Mouse (Mus musculus): ENCODE results near the gene Cby3.
"Not testable (repeated sequence)": the region's sequence is repeated elsewhere in the genome, so short reads cannot be mapped to it uniquely, and the experiment has no call there.

The Cby3 gene

DNA sequence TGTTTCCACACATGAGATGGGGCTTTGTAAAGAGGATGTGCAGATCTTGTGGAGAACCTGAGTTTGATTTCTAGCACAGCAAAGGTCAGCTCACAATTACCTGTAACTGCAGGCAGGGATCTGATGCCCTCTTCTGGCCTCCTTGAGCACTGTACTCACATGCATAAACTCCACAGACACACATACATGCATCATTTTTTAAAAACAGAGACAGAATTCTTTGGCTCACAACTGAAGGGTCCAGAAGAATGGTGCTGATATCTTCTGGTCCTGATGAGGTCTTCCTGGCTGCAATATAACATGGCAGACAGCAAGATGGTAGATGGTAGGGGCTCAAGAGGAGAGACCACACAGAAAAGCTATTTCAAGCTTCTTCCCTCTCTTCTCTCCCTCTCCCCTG is at the start of gene Cby3:
Gene Cby3 (plus strand): TSS at position 301 of the 400 bp plus-strand sequence.
- no peak for DNase-seq

DNA sequence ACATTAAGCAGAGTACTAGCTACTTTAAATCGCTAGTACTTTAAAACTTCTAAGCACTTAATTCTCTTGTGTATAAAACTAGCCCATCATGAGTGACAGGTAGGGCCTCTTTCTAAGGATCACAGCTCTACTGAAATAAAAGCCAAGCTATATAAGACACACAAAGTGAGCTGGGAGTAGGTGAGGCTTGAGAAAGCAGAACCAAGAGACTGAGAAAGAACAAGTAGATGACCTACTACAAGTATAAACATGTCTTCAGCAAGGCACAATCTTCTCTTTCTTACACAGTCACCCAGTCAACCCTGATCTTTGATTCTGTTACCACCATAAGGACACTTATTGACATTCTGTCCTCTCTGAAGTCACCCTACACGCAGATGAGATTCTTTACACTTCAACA is 41.5 kb upstream of the Cby3 start:
- DNase-seq: no peak

DNA sequence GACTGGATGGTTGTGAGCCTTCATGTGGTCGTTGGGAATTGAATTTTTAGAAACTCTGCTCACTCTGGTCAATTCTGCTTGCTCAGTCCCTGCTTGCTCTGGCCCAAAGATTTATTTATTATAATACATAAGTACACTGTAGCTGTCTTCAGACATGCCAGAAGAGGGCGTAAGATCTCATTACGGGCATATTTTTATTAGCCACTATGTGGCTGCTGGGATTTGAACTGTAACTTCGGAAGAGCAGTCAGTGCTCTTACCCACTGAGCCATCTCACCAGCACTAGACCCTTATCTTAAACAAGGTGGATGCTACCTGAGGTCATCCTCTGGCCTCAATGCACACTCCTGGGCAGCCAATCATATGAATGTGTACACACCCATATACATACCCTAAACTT is 34.9 kb upstream of the Cby3 start:
- not testable (repeated sequence) for DNase-seq

DNA sequence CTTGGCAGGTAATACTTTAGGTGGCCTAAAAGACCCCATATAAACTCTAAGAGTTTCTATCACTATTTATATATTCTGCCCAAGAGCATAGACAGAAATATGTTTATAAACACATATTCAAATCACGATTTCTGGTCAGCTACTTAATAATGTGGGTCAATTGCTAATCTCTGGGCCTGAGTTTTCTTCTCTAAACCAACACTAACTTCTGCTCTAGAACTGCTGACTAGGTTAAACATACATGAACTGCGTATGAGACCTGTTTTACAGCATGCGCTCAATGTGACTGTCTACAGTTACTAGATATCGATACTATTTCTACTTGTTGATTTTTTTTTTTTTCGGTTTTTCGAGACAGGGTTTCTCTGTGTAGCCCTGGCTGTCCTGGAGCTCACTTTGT is 33.0 kb upstream of the Cby3 start:
- no peak for DNase-seq

DNA sequence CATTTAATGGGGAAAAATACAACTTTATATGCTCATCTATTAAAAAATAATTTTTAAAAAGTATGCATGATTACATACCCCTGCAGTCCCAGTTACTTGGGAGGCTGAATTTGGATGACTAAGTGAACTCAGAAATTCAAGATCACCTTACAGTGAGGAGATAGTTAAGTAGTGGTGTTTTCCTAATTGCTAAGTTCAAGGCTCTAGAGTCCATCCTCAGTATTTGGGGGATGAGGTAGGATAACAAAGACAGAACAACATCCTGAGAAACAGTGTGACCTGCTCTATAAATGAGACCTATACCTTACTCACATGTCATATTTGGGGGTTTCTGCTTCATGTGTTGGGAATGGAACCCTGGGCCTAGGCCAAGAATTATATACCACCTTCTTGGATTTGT is 31.9 kb upstream of the Cby3 start:
- DNase-seq: no peak

DNA sequence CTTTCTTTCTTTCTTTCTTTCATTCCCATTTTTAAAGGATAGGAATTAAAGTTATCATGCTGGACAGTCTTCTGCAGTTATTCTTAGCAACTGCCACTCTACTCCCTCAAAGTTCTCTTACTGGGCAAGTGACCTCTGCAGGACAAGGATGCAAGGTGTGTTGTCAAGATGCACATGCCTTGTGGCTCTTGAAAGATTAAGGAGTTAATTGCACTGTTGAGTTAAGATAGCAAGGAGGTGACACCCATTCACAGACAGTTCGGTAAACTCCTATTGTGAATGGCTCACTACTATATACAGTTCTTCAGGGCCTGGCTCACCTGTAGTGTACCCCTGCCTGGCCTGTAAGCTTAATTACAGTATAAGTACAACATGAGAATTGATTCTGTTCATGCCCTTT is 30.4 kb upstream of the Cby3 start:
- no peak for DNase-seq

DNA sequence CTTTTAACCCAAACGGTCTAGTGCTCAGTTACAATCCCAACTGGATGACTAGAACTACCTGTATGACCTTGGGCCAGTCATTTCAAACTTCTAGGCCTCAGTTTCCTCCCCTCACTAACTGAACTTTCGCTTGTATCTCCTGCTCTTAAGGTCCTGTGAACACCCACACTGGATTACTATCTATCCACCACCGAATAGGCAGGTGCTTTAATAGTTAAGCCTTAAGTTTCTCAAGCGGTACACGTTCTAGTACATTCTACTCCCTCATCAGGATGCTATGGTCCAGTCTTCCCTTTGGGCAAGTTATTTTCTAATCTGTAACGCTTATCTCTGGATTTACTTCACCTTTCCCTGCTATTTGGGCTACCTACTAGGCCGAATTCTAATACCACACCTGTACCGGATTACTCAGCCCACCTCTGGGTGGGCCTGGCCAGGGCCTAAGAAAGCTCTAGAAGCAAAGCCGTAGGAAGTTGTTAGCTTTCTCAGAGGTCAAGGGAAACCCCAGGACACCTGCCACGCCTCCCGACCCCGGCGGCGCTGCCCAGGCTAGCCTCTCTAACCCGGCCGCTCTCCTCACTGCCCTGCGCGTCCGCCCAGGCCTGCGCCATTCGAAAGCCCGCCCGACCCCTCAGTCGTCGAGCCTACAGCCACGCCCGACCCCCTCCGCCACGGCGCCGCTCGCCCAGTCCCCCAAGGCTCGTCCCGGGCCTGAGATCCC is 29.4 kb upstream of the Cby3 start:
- no peak for DNase-seq

DNA sequence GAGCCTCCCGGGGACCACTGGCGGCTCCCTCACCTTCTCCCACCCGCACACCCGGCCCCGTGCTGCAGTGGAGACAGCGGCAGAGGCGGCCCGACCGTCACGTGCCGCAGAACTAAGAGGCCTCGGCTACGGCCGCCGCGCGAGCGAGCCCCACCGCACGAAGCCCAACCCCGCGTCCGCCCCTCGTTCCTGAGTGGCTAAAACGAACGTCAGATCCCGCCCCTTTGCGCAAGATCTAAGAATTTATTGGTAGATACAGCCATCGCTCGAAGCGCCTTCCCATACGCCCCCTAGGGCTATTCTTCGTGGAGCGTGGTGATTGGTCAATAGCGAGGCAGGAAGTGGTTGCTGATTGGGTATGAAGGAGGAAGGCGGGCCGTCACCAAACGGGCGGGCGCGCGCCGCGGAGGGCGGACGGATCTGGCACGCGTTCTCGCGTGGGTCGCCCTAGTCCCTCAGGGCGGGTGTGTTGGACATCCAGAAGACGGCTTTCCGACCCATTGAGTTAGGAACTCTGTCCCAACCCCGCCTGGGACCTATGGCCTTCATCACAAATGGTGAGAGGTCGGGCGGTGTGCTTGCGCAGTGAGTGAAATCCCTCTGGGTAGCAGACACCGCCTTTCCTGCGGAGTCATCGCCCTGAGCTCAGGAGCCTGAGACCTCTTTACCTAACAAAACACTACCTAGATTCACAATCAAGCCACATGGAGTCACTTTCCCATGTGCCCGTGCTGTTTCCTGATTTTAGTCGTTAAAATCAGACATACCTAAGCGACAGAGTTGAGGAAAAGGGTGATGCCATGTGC is 28.6 kb upstream of the Cby3 start, which contains the start of gene Canx:
Gene Canx (minus strand): TSS at position 178 of the 806 bp plus-strand sequence.
- peak; percentile 99 for DNase-seq

DNA sequence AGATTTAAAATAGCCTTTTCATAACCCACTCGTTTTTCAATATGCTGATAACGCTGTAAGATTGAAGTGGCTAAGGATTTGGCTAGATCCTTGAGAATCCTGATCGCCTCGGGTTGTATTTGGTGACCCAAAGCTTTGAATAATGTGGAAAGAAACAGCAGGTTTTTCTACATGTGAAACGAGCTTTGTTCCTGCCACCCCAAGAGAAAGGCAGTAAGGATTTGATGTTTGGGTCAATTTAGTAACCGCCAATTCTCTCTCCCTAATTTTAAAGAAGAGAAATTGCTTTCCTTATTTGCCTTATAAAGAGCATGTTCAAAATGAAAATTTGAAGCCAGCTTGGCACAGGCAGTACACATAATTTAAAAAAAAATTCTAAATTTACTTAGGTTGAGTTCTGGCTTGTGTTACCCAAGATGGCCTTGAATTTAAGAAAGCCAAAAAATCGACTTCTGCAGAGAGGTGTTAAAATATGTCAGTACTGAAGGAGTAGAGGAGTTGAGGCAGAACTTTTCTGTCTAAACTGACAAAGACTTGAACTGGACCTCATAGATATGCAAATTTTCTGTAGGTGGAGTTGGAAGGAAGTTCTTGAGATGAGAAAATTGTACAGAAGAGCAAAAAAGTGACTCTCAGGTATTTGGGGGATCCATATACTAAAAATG is 27.8 kb upstream of the Cby3 start:
- no peak for DNase-seq

DNA sequence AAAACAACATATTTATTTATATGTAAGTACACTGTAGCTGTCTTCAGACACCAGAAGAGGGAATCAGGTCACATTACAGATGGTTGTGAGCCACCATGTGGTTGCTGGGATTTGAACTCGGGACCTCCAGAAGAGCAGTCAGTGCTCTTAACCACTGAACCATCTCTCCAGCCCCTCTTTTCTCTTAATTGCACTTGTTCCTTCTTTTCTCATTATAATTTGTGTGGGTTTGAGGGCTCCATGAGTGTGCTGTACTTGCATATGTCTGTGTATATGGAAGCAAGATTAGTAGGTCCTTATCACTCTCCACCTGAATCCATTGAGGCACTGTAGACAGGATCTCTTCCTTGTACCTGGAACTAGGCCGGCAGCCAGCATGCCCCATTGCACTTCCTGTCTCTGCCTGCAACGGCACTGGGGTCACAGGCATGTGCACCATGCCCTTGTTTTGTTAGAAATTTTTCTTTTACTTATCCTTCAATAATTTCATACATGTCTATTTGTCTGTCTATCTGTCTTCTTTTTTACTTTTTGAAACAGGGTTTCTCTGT is 26.1 kb upstream of the Cby3 start:
- DNase-seq: no peak

DNA sequence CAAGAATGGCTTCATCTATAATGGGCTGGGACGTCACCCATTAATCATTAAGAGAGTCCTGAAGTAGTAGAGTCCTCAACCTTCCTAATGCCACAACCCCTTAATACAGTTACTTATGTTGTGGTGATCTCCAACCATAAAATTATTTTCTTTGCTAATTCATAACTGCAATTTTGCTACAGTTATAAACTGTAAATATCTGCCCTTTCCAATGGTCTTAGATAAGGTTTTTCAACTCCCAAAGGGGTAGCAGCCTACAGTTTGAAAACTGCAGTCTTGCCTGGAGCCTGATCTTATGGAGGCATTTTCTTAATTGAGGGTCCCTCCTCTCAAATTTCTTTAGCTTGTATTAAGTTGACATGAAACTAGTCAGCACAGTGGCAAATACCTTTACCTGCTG is 24.9 kb upstream of the Cby3 start:
- DNase-seq: no peak

DNA sequence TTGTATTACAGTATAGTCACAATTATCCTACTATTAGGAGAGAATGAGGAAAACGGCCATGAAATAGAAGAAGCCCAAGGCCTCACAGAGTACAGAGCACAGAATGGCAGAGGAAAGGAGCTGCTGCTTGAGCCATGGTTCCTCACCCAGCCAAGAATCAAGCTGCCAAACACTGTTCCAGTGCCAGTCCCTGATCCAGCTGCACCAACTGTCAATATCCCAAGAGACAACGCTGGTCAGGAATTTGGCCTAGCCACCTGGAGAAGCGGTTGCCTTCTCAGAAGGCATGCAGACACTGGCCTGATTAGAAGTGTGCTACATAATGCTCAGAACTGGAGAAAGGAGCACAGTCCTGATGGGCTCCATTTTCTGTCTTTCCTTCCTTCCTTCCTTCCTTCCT is 21.1 kb upstream of the Cby3 start:
- no peak for DNase-seq

DNA sequence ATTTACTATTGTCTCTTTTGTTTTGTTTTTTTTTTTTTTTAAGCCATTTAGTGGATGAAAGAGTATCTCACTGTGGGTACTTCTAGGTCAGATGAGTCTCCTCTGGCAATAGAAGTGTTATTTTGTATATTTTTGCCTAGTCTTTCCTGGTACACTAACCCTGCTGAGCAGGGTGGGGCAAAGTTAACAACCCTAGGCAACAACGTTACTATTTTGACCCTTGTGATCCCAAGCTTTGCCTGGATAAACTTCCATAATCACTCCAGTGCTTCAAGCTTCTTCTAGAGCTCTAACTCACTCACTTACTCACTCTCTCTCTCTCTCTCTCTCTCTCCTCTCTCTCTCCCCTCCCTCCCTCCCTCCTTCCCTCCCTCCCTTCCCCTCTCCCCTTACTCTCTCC is 18.1 kb upstream of the Cby3 start:
- no peak for DNase-seq

DNA sequence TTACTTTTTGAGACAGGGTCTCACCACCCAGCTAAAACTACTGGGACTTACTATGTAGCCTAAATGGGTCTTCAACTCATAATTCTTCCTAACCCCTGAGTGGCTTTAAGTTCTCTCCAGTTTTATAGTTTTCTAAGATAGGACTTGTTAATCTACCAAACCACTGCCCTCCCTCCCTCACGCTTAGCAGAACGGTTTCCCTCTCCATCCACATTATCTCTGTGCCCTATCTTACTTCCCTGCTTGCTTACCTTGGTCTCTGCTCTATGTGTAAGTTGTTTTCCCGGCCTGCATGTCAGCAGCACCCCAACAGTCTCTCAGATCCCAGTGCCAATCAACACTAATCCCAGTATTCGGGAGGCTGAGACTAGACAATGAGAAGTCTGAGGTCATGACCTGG is 17.4 kb upstream of the Cby3 start:
- no peak for DNase-seq

DNA sequence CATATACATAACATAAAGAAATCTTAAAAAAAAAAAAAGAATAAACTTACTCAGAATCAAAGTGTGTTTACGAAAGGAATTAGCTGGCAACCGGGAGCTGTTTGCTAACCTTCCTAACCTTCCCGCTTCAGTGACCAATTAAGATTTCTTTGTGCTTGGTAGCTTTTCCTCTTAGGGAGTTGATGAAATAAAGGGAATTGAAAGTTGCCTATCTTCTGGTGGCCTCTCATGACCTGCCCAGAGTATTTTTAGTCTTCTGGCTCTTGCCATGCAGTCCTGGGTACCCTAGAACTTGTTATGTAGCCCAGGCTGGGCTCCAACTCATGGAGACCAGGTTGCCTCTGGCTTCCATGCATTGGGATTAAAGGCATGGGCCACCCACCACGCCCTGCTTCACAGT is 8.8 kb upstream of the Cby3 start:
- no peak for DNase-seq

DNA sequence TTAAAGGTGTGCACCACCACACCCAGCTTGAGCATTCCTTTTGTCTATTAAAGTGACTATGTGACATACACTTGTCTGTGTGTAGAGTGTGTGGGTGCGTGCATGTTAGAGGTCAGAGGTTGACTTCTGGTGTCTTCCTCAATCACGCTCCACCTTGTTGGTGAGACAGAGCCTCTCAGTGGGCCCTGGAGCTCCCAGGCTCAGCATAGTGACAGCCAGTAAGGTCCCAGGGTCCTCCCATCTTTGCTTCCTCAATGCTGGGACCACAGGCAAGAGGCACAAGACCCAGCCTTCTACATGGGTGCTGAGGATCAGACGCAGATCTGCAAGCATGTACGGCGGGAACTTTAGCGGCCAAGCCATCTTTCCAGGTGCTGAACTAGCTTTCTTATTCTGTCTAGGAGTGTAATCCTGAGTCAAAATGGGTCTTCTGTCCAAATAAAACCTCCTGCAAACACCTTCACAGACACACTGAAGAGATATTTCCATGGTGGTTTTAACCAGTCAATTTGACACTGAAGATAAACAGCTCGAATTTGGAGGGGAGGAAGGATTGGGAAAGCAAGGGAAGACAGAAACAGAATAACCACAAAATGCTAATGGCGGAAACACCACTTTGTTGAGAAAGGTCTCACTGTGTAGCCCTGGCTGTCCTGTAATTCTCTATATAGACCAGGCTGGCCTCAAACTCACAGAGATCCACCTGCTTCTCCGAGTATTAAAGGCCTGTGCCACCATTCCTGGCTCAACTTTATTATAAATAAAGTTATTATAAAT is 7.8 kb upstream of the Cby3 start:
- no peak for DNase-seq

DNA sequence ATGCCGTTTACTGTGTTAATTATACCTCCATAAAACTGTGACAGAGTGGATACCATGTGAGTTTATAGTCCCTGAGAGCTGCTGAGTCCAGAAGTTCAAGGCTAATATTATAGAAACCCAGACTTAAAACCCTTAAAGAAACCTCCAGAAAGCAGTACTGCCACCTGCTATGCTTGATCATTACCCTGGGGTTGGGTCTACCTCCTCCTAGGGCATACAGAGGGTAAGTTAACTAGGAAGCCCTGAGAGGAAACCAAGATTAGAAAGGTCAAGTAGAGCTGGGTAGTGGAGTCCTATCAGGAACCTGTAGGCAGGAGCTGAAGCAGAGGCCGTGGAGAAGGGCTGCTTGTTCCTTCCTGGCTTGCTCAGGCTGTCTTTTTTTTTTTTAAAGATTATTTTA is 2.1 kb upstream of the Cby3 start:
- DNase-seq: no peak

DNA sequence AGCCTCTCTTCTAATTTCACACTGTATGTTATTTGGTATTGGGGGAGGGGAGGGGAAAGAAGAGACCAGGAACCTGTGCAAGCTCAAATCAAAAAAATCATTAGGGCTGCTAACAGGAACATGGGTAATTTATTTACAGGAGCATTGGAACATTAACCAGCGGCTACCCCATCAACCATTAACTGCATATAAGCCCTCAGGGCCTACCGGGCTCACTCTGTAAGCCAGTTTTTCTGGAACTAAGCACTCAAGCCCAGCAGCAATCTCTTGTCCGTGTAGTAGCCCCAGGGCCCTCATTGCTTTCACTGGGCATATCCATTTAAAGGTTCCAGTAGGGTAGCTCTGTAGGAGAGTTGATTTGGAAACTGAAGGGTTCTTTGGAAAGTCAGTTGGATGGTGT is 589 bp downstream of the Cby3 start:
- no peak for DNase-seq

DNA sequence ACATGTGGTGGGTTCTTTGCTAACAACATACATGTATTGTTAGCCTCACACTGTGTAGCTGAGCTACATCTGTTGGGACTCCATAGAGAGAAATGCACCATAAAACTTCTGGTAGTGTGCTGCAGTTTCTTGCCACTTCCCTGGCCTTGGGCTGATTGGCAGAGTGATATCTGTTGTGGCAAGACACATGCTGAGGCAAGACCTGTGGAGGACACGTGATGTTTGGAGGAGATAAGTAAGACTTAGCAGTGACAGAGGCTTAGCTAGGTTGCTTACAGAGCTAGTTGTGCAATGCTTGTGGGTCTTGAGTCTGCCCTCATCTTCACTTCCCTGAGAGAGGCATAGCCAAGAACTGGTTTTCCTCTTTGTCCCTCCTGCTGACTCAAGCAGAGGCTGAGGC is 1.1 kb downstream of the Cby3 start:
- DNase-seq: no peak

DNA sequence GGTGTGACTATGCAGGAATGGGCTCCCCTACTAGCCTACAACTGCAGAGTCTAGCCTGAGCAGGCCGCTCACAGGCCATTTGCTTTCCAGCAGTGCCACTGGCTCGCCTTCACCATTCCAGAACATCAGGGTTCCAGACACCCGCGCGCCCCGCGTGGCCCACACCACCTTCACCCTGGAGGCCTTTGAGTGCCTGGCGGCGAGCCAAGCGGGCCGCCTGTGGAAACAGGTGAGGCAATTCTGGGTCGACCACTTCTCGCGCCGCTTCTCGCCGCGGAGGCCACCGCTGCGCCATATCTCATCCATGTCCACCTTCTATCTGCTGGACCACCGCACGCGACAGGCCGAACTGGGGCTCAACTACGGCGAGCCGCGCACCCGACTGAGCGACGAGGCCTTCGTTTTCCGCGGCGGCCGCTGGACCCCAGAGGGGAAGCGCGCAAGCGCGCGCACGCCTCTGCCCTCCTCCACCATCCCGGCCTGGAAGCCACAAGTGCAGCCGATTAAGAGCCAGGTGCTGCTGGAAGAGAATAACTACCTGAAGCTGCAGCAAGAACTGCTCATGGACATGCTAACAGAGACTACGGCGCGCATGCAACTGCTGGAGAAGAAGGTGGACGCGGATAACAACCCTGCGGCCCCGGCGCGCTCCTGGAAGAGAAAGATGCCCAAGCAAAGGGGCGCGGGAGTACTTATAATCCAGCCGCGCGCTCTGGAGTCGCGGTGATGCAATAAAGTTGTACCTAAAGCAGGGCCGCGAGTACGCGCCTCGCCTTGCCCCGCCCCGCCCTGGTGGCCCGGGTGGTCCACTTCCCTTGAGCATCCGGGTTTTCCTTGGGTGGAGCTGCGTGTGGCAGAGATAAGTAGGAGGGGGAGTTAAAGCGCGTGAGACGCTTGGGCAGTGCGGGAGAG is 4.9 kb downstream of the Cby3 start:
- DNase-seq: peak; percentile 53

DNA sequence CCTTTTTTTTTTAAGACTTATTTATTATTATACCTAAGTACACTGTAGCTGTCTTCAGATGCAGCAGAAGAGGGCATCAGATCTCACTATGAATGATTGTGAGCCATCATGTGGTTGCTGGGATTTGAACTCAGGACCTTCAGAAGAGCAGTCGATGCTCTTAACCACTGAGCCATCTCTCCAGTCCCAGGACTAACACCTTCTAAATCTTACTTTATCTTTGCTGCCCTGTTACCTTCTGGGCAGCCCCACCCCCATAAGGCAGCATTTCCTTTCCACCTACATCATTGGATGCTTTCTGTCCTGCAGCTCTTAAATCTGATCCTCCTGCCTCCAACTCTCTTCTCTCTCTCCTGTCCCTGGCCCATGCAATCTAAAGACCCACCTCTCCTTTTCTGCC is 7.0 kb downstream of the Cby3 start:
- DNase-seq: not testable (repeated sequence)

DNA sequence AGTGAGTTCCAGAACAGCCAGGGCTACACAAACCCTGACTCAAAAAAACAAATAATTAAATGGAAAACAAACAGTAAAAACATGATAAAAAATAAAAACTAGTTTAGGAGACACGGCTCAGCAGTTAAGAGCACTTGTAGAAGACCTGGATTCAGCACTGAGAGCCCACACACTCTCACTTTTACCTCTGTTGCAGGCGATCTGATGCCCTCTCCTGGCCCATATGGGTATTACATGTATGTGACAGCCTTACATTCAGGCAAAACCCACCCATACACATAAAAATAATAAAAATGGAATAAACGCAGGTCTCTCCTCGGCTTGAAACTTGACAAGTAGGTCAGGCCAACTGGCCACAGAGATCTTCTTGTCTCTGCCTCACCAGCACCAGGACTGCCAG is 10.3 kb downstream of the Cby3 start:
- peak; percentile 85 for DNase-seq
